Mouse (Mus musculus) CD4-positive, CD25-positive, alpha-beta regulatory T cell, adult 2 months (primary cell): ENCODE data around the gene Slc39a1.
"Not testable (repeated sequence)": the region's sequence is repeated elsewhere in the genome, so short reads cannot be mapped to it uniquely, and the experiment has no call there.

Experiments used
- DNase-seq: peaks from one replicate; pipeline ENCODE4 v3.0.0-alpha.2; 2012; ENCODE audit warnings: low read depth, low spot score

Slc39a1 gene

DNA sequence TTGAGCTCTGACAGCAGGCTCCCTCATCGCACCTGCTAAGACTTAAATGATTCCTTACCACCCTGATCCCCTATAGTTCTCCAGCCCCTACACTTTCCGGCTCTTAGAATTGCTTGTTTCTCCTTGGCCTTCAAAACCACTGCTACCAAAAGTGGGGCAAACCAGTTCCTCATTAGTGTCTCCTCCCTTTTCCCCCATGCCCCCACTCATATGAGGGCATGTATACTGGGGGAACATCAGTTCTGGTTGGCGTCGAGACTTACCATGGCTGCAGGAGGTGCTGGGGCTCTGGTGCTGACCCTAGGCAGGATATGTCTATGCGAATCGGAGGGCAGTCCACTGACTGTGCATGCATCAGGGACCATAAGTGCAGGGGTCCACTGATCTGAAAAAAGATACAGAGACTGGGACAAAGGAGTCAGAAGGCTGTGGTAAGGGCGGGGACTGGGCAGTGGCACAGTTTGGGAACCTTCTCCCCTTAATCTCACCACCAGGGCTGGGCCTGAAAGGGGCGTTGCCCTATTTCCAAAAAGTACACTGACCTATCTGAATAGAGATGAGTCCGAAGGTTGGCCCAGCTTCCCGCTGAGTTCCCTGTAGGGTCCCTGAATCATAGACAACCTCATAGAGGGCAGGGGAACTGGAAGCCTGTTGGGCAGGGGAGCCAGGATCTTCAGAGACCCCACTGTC lies 6.2 kb upstream of the Slc39a1 start:
- no peak for DNase-seq

DNA sequence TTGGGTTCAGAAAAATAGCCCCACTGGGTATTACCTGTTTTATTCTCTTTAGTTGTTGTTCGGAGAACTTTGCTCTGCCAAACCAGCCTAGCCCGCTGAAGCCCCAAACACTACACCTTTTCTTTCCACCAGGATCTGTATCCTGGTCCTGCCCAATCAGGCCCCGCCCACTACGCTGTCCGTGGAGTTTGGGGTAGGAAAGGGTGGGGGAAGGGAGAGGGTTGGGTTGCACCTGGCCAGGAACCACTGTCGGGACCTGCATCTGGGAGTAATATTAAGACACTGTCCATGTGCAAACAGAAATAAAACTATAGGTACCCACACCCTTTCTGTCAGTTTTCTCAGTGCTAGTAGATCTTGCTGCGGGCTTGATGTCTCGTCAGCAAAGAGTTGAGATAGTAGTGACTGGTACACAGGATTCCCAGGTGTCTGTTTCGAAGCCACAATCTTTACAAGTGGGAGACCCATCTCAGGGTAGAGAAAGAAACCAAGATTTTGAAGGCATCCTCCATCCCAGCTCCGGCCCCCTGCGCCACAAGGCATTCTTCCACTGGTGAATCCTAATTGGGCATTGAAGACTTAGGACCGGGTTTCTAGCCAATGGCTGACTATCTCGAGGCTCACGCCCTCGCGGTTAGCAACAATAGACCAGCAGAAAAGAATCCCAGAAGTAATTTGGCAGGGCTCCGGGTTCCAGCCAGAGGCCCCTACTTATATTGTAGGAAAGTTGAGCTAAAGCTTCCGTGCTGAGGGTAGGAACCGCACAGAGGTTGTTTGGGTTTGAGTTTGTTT lies 4.8 kb upstream of the Slc39a1 start, which contains the start of gene Creb3l4:
TSS of gene Creb3l4 (minus strand) at position 529 of the 792 bp plus-strand sequence.
- no peak for DNase-seq

DNA sequence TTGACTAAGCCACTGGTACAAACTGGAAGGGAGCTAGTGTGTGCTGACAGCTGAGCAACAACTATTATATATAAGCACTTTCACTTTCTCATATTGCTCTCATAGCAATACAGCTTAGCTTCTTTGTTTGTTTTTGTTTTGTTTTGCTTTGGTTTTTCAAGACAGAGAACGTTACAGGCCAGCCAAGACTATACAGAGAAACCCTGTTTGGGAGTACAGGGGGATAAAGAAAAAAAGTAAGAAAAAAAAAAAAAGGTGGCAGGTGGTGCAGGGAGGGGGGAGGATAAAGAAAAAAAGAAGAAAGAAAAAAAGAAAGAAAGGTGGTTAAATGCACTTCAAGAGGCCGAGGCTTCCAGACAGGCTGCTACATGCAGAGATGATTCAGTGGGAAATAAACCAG lies 2.6 kb upstream of the Slc39a1 start:
- peak; percentile 48 for DNase-seq

DNA sequence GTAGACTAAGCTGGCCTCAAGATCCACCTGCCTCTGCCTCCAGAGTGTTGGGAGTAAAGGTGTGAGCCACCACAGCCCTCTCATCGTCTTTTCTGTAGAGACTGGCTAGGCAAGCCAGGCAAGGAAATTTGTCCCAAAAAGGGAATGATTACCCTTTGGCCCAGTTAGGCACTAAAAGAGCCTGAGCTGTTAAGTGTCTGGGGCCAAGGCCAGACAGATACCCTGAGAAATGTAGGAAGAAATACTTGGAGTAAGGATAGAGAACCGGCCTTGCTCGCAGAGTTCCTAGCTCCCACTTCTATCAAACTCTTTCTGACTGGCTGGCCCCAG lies 377 bp upstream of the Slc39a1 start:
- DNase-seq = no peak

DNA sequence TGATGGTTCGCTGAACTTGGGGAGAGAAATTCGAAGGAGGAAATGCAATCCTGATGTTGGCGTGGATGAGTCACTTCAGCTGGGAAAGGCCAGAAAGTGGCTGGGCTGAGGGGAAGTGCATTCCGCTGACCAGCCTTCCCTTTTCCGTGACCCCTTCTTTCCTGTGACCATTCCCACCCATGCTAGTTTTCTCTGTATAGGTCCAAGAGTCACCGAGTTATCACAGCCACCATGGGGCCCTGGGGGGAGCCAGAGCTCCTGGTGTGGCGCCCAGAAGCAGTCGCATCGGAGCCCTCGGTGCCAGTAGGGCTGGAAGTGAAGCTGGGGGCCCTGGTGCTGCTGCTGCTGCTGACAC lies 751 bp downstream of the Slc39a1 start:
- DNase-seq = peak; percentile 37

DNA sequence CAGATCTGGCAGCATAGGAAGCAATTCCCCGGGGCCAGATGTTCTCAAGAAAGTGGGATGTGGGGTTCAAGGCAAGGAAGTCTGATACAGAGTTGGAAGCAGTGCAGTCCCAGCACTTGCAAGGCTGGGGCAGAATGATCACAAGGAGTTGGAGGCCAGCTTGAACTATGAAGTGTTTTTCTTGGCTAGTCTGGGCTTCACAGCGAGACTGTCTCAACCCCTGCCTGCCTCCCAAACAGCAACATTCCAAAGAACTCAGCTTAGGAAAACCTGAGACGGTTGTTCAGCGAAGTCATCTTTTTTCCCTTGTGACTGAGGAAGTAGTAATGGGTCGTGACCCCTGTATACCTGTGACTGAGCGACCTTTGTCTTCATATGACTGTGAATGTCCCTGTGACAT lies 2.8 kb downstream of the Slc39a1 start:
- no peak for DNase-seq

DNA sequence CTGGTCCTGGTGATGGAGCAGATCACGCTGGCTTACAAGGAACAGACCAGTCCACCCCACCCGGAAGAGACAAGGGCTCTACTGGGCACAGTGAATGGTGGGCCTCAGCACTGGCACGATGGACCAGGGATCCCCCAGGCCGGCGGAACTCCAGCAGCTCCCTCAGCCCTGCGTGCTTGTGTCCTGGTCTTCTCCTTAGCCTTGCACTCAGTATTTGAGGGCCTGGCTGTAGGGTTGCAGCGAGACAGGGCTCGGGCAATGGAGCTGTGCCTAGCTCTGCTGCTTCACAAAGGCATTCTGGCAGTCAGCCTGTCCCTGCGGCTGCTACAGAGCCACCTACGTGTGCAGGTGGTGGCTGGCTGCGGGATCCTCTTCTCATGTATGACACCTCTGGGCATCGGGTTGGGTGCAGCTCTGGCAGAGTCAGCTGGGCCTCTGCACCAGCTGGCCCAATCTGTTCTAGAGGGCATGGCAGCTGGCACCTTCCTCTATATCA lies 3.8 kb downstream of the Slc39a1 start:
- not testable (repeated sequence) for DNase-seq

DNA sequence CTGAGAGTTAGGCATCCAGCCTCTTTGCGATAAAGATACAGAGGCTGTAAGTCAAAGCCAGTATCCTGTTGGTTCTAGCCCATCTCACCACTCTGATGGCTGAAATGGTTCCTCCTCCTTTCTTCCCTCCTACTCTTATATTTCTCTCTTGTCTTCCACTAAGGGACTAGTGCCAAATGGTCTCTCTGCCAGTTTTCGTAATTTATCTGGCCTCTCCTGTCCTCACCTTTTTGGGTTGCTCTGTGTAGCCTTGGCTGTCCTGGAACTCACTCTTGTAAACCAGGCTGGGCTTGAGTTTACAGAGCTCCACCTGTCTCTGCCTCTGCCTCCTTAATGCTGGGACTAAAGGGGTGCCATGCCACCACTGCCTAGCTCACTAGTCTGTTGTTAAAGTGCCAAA lies 4.7 kb downstream of the Slc39a1 start:
- DNase-seq = not testable (repeated sequence)

DNA sequence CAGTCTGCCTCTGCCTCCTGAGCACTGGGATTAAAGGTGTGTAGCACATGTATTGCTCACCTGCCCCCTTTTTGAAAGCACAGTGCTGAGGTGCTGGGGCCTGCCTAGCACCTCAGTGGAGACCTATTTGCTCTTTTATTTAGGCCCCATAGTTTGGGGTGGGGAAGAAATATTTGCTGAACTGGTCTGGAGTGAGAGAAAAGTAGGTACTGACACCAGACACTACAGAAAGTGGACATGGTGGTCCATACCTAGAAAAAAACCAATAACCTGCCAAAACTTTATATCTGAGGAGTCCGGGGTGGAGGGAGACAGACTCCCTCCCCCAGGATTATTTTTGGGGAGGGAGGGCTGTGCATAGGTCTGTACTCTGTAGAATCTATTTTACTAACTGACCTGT lies 5.2 kb downstream of the Slc39a1 start:
- DNase-seq = not testable (repeated sequence)

DNA sequence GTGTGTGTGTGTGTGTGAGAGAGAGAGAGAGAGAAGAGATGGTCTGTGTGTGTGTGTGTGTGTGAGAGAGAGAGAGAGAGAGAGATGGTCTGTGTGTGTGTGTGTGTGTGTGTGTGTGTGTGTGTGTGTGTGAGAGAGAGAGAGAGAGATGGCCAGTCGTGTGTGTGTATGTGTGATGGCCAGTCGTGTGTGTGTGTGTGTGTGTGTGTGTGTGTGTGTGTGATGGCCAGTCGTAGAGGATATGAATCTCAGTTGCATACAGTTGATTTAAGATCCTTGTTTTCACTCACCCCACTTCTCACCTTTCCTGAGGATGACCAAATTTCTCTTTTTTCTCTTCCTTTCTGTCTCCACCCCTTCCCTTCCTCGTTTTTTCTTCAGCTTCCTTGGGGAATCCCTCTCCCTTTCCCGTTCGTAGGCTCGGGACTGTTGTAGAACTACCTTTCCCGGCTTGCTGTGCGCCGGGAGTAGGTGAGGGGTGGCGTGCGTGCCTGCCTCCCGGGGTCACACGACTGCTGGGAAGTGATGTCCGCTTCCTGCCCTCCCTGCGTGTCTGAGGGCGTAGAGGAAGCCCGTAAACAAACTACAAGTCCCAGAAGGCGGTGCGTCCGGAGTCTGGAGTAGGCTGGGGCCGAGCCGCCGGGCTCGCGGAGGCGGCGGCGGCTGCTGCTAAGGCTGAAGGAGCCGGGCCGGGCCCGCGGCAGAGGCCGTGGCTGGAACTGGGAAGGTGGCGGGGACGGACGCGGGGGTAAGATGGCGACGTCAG lies 5.9 kb downstream of the Slc39a1 start, which contains the start of gene Crtc2:
TSS of gene Crtc2 (plus strand) at position 511 of the 766 bp plus-strand sequence.
- peak; percentile 94 for DNase-seq

DNA sequence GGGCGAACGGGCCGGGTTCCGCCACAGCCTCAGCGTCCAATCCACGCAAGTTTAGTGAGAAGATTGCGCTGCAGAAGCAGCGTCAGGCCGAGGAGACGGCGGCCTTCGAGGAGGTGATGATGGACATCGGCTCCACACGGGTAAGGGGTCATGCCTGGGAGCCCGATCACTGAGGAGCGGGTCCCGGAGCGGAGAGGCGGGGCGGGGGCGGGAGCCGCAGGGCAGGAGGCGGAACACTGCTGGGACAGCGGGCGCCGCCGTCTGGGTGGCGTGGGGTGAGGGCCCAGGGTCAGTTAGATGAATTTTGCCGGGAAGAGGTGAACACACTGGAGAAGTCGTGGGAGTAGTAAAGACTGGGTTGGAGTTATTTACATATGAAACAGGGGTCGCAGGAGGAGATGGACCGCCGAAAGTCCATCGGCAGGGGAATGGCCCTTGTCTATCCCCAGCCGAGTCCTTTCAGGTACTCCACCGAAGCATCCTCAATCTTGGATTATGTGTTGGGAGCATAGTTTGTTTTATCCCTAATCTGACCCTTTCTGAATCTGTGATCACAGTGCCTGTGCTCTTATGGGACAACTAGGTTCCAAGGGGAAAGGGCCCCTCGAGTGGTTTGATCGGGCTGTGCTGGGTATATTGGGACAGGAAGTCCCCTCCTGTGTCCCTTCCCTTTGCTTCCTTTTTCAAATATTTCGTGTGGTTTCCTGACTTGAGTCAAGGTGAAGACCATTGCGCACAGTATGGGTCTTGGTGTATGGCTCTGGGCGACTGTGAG lies 6.6 kb downstream of the Slc39a1 start:
- peak; percentile 40 for DNase-seq

DNA sequence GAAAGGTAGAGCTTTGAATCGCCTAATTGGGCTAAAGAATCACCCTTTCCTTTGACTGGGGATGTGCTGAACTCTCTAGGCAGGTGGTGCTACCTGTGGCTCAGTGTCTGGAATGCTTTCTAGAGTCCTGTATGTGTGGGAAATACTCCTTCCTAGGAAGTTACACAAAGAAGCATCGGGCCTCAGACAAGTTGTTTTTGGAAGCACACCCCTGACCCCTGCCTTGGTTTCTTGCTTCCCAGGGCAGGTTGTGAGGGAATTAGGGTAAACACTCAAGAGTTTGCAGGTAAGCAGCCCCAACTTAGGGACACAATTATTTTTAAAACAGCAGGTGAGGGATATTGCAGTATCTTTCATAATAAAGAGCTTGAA lies 7.2 kb downstream of the Slc39a1 start:
- no peak for DNase-seq

DNA sequence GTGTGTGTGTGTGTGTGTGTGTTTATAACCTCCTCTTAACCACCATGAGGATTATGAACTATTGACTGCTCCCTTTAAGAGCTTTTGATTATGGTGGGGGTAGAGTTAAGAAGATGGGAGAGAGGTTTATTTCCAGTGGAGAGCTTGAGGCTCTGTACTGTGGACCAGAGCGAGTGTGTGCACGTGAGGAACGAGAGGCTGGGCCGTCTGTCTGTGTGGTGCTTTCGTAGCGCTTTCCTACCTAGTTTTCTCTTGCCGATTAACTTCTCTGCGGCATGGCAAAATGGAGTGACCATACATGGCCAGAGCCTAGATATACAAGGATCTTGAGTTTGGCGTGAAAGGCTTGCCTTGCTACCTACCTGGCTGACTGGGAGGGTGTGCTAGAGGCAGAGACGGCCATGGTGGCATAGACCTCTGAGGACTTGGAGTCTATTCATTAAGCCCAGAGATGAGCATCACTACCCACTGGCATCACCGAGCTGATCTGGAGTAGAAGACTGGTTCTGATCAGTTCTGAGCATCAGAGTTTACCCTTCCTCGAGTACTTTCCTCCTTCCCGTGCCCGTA lies 7.9 kb downstream of the Slc39a1 start:
- DNase-seq = no peak

DNA sequence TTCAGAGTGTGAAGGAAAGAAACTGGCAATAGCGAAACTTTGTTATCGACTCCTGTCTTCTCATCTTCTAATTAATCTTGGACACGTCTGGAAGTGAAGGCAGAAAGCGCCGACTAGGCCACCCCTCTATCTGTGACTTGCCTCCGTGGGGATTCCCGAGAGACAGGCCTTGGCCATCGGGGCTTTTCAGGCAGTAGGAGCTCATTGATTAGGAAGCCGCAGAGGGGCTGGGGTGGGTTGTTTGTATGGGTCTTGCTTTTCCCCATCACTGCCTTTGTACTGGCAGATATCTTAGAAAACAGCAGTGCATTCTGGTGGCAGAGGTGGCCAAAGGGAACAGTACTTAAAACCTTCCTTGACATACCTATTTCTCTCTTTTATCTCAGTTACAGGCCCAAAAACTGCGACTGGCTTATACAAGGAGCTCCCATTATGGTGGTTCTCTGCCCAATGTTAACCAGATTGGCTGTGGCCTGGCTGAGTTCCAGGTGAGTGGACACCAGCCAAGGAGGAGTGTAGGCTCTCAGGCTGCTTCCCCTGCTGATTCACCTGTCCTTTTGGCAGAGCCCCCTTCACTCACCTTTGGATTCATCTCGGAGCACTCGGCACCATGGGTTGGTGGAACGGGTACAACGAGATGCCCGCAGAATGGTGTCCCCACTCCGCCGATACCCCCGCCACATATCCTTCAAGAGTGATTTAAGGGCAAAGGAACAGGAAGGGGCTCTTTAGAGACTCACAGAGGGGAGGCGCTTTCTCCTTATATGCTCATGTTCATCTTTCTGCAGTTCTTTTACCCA lies 9.0 kb downstream of the Slc39a1 start:
- no peak for DNase-seq

DNA sequence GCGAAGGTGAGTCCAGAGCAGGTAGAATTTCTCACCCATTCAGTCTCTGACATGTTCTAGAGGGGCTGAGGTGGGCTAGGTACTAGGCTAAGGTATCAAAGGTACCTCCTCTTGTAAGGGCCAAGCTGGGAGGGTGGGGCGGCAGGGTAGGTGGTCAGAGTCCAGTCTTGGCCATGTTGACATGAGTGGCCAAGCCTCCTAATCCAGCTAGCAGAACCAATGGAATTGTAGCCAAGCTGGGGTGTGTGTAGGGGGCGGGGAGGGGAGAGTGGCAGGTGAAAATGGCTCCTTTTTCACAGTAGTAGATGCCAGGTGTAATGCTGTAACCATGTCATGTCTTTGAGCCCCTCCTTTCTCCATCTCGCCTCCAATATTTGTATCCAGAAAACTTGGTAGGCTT lies 10.5 kb downstream of the Slc39a1 start:
- no peak for DNase-seq

DNA sequence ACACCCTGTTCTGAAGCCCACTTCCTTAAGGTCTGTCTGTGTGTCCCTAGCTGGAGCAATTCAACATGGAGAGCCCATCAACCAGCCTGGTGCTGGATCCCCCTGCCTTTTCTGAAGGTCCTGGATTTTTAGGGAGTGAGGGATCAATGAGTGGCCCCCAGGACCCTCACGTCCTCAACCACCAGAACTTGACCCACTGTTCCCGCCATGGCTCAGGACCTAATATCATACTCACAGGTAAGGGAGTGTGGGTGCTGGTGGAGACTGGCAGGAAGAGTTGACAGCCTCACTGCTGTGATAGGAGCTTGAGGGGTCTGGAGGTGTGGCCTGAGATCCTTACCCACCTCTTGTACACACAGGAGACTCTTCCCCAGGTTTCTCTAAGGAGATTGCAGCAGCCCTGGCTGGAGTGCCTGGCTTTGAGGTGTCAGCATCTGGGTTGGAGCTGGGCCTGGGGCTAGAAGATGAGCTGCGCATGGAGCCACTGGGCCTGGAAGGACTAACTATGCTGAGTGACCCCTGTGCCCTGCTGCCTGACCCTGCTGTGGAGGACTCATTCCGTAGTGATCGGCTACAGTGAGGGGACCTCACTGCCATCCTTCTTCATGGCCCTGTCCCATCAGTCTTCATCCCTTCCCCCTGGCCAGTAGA lies 15.3 kb downstream of the Slc39a1 start:
- no peak for DNase-seq

DNA sequence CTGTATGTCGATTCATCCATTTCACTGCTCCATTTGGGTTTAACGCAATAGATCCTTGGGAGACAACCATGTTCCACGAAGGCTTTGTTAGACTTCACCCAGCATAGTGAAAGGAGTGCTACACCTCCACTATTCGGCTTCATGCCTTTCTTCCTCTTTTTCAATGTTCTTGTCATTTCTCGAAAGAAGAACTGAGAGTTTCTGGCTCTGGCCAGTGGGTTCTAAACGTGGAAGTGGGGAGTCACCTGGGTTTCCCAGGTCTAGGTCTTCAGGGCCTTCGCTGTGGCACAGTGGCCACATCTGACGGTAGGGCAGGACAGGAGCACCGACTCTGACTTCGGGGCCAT lies 16.7 kb downstream of the Slc39a1 start:
- DNase-seq = no peak

DNA sequence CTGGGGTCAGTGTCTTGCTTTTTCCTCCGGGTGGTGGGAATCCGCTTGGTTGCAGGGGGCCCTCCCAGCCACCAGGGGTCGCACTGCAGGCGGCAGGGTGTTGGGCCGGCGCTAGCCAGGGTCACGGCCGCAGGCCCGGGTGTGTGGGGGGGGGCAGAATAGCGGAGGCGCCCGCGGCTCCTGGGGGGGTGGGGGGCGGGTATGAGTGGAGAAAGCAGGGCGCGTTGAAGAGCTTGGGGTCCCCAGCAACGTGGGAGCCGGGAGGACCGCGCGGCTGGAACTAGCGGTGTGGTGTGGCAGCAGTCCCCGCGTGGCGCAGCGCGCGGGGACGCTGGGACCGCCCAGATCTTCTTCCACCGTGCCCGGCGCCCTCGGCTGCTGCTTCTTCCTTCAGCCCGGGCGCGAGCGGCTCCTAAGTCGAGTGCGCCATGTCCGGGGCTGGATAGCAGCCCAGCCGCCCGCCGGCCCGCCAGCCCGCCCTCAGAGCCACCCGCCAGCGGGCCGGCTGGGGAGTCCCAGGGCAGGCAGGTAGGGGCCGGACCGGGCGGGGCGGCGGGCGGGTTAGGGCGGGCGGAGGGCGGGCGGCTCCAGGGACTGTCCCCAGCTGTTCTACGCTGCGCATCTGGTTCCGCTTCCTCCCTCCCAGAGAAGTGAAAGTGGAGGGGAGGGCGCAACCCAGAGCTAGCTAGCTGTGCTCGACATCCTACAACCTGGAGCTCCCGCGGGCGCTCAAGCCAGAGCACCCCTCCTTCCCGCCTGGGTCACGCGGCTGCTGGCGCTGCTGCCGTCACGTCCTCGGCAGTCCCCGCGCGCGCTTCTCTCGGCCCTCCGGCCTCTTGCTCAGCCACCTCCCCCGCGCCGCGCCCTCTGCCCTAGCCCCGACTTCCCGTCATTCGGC lies 17.3 kb downstream of the Slc39a1 start, which contains the start of gene Dennd4b:
TSS of gene Dennd4b (plus strand) at position 152 of the 898 bp plus-strand sequence.
- peak; percentile 94 for DNase-seq
